Mouse (Mus musculus): ENCODE results near the gene Gm49394.

The Gm49394 gene

DNA sequence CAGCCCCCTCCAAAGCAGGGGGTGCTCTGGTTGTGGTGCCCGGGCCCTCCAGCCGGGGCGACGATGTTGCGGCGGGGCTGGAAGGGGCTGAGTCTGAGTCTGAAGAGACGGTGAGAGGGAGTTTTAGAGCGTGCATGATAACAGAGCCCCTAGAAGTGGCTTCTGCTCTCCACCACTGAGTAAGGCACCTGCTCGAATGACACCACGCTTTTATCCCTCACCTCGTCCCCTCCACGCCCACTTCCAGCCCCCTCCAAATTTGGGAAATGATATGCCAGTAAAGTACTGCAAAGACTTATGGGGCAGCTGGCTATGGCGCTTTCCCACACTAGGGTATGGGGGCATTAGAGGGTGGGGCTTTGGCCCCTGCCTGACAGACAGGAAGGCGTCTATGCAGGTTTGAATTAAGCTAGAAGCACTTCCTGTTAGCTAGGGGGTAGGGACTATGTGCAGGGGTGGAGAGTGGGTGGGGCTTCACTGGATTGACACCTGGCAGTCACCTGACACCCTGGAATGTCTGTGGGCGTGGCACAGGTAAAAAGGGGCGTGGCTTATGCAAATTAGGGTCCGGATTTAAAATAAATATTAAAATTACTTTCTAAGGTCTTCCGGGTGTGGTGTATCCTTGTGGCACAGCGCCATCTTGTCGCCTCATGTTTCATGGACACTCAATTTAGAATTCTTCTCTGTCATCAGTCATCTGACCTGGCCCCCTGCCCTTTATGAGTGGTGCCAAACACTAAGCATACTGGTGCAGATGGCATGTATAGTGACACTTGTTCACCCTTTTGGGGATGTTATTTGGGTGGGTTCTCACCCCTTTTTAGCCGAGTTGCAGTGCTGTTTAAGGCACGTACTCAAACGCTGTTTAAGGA, at the start of gene Gm49394:
Gene Gm49394, minus strand, starts transcription at position 192 of the 875 bp plus-strand sequence.
- DNase-seq (ENCODE audit: extremely low read depth, low read depth), result no peak

DNA sequence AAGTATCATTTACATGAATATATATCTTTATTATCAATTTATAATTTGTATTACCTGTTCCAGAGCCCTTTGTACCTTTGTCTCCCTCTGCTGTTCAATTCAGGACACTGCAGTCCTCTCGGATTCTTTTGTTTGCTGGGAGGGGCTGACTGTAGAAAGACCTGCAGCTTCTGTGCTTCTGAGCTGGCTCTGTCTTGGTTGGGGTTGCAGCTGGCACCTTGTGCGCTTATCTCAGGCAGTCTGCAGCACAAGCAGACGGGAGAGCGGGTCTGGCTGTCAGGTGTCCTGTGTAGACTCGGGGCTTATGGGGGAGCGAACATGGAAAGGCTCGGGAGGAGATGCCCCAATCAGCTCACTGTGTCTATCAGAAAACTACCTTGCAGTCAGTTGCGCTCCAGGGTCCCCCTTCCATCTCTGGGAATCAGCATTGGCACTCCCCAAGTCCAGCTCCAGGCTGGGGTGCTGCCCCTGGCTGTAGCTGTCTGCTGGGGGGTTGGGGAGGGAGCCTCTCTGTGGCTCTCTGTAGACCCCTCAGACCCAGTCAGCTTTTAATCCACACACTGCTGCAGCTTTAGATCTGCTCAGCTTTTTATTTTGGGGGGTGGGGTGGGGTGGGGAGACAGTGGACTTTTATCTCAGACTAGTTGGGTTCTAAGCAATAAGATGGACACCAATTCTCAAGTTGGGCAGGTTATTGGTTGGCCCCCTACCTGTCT, 45.2 kb upstream of the Gm49394 start:
- no peak for DNase-seq (ENCODE audit: extremely low read depth, low read depth)

DNA sequence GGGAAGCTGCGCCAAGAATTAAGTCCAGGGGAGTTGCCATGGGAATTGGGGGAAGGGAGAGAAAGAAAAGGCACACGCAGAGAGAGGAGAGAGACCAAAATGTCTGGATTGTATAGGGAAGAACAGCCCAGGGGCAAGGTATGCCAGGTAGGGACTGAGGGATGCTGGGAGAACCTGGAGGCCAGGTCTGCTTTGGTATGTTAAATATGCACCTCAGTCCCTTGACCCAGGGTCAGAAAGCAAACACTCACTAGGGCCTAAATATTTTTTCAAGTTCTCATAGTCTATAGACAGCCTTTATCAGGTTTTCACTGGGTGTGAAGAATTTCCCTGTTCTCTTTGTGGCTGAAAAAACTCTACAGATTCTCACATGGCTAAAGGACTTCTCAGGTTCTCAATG, 37.1 kb upstream of the Gm49394 start:
- DNase-seq (ENCODE audit: extremely low read depth, low read depth), result no peak

DNA sequence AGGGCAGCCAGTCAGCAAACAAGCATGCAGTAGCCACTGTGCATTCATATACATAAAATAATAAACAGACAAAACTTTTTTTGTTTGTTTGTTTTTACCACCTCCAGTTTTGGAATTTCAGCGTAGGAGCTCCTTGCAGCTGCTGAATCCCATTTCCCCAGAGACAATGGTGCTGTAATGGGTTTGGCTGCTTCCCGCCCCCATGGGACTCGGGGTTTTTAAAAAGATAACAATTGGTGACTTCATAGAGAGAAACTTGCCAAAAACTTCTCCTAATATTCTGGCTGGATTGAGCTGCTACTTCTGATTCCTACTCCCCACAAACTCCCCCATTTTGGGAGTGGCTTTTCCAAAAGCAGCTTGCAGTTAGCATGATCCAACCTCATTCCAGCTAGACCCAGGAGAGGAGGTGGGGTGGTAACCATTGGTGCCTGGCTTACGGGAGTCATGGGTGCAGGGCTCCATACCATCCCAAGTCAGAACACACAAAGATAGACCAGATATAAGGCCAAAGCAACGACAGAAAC, 29.7 kb upstream of the Gm49394 start:
- no peak for DNase-seq (ENCODE audit: extremely low read depth, low read depth)

DNA sequence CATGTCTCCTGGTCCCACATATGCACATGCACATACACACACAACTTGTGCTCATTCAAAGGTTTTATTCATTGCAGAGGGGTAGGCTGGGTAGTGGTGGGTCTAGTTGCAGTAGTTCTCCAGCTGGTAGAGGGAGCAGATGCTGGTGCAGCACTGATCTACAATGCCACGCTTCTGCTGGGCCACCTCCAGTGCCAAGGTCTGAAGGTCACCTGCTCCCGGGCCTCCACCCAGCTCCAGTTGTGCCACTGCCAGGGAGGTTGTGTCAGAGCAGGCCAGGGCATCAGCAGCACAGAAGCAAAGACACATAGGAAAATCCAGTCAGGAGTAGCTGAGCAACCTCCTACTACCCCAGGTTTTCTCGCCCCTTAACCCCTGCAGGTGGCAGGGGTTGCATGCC, 8.9 kb upstream of the Gm49394 start:
- no peak for DNase-seq (ENCODE audit: extremely low read depth, low read depth)

DNA sequence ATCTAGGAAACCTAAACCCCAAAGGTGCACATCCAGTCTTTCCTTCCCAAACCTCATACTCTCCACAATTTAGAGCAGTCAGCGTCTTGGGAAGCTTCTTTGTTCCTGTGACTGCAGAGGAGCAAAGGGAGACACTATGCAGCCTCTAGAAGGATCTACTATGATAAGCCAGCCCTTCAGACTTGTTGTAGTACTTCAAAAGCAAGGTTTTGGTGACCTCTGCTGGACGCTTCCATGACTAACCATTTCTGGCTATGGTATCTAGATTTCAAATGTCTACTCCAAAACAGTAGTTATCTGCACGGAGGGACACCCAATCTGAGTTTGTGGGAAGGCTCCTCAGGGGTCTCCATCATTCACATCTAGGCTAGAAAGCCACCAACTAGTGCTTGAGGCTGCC, 5.9 kb upstream of the Gm49394 start:
- DNase-seq (ENCODE audit: extremely low read depth, low read depth), result peak; percentile 45

DNA sequence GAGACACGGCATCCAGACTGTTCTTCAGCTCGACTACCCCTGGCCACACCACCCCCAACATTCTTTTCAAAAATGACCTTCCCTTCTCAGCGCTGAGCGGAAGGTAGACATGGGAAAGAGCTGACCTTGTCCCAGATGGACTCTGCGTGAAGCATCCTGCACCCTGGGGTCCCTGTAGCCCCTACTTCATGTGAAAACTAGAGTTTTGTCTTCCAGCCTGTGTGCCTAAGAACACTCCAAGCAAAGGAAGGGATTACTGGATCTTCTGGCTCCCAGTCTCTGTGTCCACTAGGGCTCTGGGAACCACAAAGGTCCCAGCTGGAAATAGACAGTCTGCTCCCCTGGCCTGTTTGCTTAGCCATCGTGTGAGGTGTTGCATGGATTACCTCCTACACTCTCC, 5.4 kb upstream of the Gm49394 start:
- no peak for DNase-seq (ENCODE audit: extremely low read depth, low read depth)

DNA sequence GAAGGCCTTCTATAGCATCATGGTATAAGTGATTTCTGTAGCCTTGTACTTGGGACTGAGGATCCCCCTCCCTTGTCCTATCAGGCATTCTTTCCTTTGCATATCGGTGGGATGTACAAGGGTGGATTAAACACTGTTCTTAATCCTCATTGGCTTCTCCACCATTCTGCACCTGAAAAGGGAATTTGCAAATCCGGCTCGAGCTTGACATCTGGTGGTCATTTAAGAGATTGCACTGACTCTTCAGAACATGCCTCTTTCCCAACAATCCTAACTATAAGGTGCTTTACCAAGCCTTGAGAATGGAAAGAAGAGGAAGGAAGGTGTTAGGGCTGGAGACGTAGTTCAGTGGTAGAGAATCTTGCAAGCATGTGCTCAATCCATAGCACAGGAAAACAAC, 2.4 kb upstream of the Gm49394 start:
- peak; percentile 20 for DNase-seq (ENCODE audit: extremely low read depth, low read depth)

DNA sequence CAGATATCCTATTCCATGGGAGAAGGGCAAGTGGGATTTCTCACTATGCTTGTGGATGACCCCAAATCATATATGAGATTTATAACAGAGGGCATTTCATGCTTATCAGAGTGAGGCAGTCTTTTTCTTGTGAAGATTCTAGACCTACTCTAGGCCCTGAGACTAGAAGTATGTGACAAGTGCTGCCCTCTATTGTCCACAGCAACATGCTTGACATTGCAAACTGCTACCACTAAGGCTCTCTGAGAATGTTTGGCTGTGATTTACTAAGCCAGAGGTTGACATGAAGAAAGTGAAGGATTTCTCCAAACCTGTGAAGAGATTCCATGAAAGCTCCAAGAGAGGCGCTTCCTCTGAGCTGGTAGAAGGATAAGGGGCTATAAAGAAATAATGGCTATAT, 1.3 kb upstream of the Gm49394 start:
- DNase-seq (ENCODE audit: extremely low read depth, low read depth), result no peak

DNA sequence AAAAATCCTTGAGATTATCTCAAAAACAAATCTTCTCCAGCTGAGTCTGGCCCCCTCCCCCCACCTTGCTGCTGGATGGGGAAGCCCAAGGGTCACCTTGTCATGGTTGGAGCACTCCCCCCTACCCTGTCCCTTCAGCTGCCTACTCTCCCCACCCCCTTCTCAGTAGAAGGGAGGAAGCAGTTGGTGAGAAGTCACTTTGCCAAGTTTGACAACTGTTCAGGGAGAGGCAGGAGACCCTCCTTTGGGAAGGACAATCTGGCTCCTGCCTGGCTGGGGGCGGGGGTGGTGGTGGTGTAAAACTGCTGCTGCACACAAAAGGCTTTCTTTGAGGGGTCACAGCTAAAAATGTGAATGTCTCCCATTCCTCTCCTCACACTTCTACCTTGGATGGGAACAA, 1.4 kb downstream of the Gm49394 start:
- DNase-seq (ENCODE audit: extremely low read depth, low read depth), result no peak

DNA sequence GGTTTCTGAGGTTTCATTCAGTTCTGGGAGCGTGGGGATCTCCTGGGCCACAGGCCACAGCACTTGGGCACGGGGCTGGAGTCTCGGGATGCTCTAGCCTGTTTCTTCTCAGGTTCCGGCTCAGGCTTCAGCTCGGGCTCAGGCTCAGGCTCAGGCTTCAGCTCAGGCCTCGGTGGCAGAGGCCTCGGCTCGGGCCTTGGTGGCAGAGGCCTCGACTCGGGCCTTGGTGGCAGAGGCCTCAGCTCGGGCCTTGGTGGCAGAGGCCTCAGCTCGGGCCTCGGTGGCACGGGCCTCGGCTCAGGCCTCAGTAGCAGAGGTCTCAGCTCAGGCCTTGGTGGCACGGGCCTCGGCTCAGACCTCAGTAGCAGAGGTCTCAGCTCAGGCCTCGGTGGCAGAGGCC, 2.2 kb downstream of the Gm49394 start:
- DNase-seq (ENCODE audit: extremely low read depth, low read depth), result no peak

DNA sequence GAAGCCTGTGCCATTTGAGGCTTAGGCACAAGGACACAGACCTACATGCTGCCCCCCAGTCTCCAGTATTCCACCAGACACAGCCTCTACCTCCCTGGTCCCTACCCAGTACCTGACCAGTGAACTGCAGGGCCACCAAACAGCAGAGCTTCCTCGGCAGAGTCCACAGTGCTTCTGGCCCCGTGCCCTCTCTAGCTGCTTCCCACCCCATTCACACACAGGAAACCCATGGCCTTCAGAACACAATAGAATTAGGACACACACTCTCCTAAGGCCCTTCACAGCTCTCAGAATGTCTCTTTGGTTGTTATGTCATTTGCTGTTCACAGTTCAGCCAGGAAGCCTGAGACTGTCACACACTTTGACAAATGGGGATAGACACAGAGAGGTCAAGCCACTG, 3.1 kb downstream of the Gm49394 start, which contains the start of gene Igf2:
Gene Igf2, minus strand, starts transcription at position 158 of the 400 bp plus-strand sequence.
- no peak for DNase-seq (ENCODE audit: extremely low read depth, low read depth)

DNA sequence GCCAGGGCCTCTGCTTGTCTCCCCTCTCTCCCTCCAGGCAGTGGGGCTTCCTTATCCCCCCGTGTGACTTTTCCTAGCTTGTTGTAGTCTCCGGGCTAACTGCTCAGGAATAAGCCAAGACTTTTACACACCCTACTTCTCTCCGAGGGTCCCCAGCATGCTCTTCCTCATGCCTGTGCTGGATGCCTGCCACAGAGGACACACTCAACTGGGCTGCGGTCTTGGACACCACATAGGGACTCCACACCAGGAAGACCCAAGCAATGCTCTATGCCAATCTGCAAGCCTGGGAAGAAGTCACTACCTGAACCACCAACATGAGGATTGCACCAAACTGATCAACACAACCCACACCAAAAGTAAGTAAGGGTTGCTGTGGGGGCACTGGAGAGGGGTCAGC, 3.6 kb downstream of the Gm49394 start:
- no peak for DNase-seq (ENCODE audit: extremely low read depth, low read depth)

DNA sequence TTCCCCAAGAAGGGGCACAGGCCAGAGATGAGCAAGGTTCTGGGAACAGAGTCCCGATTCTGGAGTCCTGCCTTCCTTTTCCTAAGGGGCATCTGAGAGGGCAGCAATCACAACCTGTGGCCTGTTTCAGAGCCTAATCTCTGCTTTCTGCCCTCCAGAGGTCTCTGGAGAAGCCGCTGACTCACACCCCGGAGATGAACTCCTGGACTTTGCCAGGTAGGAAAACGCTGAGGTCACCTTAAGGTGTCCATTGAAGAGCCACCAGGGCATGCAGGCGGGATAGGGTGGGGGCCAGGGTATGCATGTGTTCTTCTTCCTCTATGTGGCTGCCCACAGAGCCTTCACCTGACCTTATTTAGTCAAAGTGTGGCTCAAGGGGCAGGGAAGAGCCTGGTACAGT, 4.4 kb downstream of the Gm49394 start:
- no peak for DNase-seq (ENCODE audit: extremely low read depth, low read depth)

DNA sequence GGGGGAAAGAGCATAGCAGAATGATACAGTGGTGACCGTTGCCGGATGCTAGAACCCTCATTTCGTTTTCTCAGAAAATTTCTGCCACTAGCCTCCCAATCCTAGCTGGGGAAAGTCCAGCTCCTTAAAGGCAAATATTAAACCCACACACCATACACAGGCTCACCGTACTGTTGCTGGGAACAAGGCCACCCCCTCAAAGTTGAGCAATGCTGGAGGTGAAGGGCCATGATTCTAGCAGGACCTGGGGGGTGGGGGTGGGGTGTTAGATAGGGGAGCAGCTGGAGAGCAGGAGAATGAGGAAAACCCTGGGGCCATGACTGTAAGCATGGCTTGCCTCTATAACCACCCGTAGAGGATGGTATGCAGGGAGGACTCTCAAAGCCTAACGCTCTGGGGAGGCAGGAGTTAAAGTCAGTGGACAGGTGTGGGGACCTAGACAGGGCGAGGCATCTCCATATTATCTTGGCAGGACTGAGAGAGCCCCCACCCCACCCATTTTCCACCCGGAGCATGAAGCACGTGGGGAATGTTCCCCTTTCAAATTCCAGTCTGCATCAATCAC, 5.2 kb downstream of the Gm49394 start:
- no peak for DNase-seq (ENCODE audit: extremely low read depth, low read depth)

DNA sequence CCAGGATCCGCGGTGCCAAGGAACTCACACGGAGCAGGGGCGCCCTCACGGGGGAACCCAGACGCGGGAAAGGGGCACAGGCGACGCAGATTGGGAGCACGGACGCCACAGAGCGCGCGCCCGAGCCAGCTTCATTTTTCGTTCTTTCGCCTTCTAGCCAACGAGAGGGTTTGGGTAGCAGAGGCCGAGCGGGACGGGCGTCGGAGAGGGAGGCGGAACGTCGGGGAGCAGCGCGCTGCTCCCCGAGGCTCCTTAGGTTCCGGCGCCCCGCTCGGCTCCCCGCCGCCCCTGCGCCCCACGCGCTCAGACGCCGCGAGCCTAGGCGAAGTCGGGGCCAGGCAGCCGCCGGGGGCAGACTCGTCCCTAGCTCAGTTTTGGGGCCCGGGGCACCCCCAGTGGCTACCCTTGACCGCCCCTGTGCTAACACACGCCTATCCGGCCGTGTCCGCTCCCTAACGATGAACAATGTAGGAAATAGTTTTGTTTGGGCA, 5.8 kb downstream of the Gm49394 start:
- DNase-seq (ENCODE audit: extremely low read depth, low read depth), result no peak

DNA sequence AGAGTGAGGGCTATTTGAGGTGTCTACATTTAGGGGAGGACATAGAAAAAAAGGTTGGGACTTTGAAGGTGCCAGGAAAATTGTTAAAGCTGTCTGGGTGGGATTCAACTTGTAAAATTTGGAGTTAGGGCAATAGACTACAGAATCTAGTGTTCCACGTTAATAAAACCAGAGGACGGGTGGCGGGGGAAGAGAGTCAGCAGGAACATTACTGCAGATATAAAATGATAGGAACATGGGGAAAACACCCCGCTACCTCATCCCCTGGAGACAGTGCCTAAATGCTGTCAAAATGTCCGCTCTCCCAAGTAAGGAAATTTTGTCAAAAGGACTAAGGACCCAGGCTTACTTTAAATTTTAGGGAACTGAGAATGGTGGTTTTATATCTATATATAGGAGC, 6.6 kb downstream of the Gm49394 start:
- no peak for DNase-seq (ENCODE audit: extremely low read depth, low read depth)

DNA sequence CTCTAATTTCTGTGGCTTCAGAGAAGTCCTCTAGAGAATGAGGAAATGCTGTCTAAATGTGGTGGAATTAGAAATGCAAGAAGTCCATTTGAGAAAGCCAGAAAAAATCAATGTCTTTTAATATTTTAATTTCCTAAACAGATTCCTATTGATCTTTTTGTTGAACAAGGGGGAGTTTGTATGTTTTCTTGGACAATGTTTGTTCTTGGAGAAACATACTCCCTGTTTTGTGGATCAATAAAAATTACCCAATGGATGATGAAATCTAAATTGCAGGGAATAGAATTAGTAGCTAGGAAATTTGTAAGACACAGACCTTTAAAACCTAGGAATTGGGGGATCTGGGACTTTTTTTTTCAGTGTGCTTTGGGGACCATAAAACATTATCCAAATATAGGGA, 7.9 kb downstream of the Gm49394 start:
- no peak for DNase-seq (ENCODE audit: extremely low read depth, low read depth)

DNA sequence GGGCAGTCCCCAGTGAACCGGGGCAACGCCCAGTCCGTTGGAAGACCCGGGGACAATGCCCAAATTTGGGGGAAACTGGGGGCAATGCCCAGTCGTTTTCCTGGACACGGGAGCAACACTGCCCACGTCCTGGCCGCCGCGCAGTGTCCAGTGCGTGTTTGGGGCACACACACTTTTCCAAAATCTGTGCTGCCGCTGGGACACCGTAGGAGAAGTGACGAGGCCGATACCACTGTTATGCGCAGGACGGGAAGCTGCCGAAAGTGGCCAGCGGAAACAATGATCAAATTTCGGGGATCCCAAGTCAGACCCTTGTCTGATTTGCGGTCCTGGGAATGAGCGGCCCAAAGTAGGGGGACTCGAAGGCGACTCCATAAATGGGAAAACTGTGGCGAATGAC, 8.7 kb downstream of the Gm49394 start:
- no peak for DNase-seq (ENCODE audit: extremely low read depth, low read depth)

DNA sequence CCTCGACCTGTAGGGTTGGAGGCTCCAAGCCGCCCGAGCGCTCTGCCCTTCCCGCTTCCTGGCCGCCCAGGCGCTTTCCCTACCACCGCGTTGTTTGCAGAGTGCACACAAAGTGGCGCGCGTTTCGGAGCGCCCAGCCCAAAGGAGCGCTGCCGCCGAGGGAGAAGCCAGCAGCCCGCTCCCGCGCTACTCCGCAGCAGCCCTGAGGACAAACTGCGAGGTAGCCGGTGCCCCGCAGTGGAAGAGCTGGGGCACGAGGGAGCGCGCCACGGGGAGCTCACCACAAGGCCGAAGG, 9.1 kb downstream of the Gm49394 start:
- DNase-seq (ENCODE audit: extremely low read depth, low read depth), result no peak

DNA sequence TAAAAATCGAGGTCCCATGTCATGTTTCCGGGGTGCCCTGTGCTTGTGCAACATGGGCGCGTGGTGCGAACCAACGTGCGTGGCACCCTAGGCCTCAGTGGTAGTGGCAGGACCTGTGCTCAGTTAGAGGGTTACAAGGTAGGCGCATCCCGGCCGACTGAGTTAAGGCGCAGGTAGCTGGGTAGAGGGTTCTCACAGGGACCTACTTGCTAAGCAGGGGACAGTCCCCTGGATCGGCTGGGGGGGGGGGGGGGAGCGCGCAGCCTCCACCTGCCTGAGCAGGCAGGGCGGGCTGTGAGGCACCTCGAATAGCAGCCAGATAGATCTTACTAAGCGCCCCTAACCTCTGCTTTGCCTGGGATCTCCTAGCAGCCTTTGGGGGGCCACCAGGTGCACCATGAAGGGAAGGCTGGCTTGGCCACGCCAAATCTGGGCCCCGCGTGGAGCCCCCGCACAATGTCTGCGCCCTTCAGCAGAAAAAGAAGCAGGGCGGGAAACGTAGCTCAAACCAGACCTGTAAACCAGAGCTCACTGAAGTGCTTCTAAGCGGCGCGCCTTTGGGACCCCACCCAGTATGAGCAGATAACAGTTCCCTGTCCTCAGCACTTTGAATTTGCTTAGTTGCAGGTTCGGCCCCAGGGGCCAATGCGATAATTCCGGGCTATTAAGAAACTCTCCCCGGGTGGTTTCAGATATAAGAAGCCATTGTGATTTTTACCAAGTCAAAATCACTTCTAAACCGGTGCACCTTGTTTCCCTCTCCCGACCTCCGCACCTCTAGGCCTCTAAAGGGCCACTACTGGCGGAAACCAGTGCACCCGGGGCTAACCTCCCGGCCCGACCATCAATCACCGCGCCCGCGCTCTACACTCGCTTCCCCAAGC, 9.7 kb downstream of the Gm49394 start:
- DNase-seq (ENCODE audit: extremely low read depth, low read depth), result no peak

All from MEL-GATA-1-ER (cell line).